Mouse (Mus musculus) MEL (cell line): ENCODE data around the gene Pex5.

ENCODE experiments used
- BHLHE40 ChIP-seq: IDR thresholded peaks from 2 replicates; pipeline ENCODE4 v1.6.1; 2012; ENCODE audit warnings: low read depth, mild to moderate bottlenecking, inconsistent platforms, low read length, improper control_type of control experiment, borderline replicate concordance
- CHD2 ChIP-seq: IDR thresholded peaks from 2 replicates; pipeline ENCODE4 v1.6.1; 2011; ENCODE audit warnings: low read length, improper control_type of control experiment
- CTCF ChIP-seq, 3 experiments: IDR thresholded peaks in 2 of 3; conservative IDR thresholded peaks in 1 of 3; 2 replicates each; pipeline ENCODE4 v1.5.1; 2011 to 2012; ENCODE audit warnings: low read length in 3 of 3, low read depth in 2 of 3, mild to moderate bottlenecking in 2 of 3, improper control_type of control experiment in 1 of 3, inconsistent platforms in 1 of 3, mixed read lengths in 1 of 3, moderate library complexity in 1 of 3; ENCODE audit not compliant: control insufficient read depth in 1 of 3, insufficient read depth in 1 of 3, poor library complexity in 1 of 3, severe bottlenecking in 1 of 3
- E2F4 ChIP-seq: IDR thresholded peaks from 2 replicates; pipeline ENCODE4 v1.6.1; 2011; ENCODE audit warnings: low read depth, low read length, improper control_type of control experiment, borderline replicate concordance
- EP300 ChIP-seq, 2 experiments: IDR thresholded peaks; 2 replicates each; pipeline ENCODE4 v1.6.1; 2011; ENCODE audit warnings: improper control_type of control experiment in 2 of 2, low read length in 2 of 2, low read depth in 1 of 2, mild to moderate bottlenecking in 1 of 2
- ETS1 ChIP-seq: IDR thresholded peaks from 2 replicates; pipeline ENCODE4 v1.6.1; 2012; ENCODE audit warnings: low read depth, mild to moderate bottlenecking, inconsistent platforms, low read length, improper control_type of control experiment, moderate library complexity
- GATA1 ChIP-seq: IDR thresholded peaks from 2 replicates; pipeline ENCODE4 v1.6.1; 2011; ENCODE audit warnings: low read depth, low read length, improper control_type of control experiment
- MXI1 ChIP-seq: IDR thresholded peaks from 2 replicates; pipeline ENCODE4 v1.6.1; 2011; ENCODE audit warnings: mild to moderate bottlenecking, low read depth, low read length, improper control_type of control experiment
- MYC ChIP-seq: IDR thresholded peaks from 2 replicates; pipeline ENCODE4 v1.6.1; 2011; ENCODE audit warnings: low read depth, mild to moderate bottlenecking, low read length, improper control_type of control experiment, moderate library complexity
- POLR2A ChIP-seq, 2 experiments: IDR thresholded peaks; 2 replicates each; pipeline ENCODE4 v1.6.1; 2011 to 2012; ENCODE audit warnings: low read length in 2 of 2, mild to moderate bottlenecking in 2 of 2, control low read depth in 1 of 2, improper control_type of control experiment in 1 of 2, low read depth in 1 of 2, moderate library complexity in 1 of 2; ENCODE audit not compliant: control insufficient read depth in 1 of 2, insufficient read depth in 1 of 2, poor library complexity in 1 of 2
- POLR2AphosphoS2 ChIP-seq: IDR thresholded peaks from 2 replicates; pipeline ENCODE4 v1.6.1; 2011; ENCODE audit warnings: low read length, improper control_type of control experiment
- RCOR1 ChIP-seq: IDR thresholded peaks from 2 replicates; pipeline ENCODE4 v1.6.1; 2012; ENCODE audit warnings: low read depth, mild to moderate bottlenecking, inconsistent platforms, low read length, improper control_type of control experiment
- ZC3H11A ChIP-seq: IDR thresholded peaks from 2 replicates; pipeline ENCODE4 v1.6.1; 2012; ENCODE audit warnings: low read depth, mild to moderate bottlenecking, inconsistent platforms, low read length, improper control_type of control experiment

DNA sequence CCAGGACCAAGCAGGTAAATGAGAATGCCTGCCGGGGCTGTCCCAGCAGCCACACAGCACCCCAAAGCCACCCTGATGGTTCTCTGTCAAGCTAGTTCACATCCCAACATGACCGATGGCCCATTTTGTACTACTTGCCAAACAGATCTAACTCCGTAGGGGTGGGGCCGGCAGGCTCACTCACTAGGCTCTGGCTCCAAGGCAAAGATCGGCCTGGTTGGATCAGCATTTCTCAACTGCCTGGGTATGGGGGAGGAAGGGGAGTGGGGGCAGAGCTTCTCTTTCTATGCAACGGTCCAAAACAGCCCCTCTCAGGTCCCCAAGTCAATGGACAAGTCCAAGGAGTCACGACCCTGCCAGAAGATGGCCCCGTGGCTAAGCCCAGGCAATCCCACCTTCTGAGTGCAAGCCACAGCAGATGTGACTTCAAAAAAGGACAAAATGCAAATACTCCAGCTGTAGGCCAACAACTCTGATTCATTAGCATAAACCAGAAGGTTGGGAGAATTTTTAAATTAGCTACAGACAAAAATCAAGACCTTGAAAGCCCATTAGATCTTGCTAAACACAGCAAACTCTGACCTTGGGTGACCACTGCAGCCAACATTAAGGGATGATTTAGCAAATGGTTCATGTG is 18.9 kb upstream of the Pex5 start:
- TF ChIP-seq CTCF (IDR thresholded peaks at IDR 0.05 in 2 of 3, conservative IDR thresholded peaks at IDR 0.05 in 1 of 3; ENCODE audit: control insufficient read depth in 1 of 3, insufficient read depth in 1 of 3, low read depth in 2 of 3, low read length in 3 of 3, poor library complexity in 1 of 3, severe bottlenecking in 1 of 3), result no peak
- TF ChIP-seq POLR2A (IDR thresholded peaks at IDR 0.05; ENCODE audit: control insufficient read depth in 1 of 2, insufficient read depth in 1 of 2, low read depth in 1 of 2, low read length in 2 of 2, poor library complexity in 1 of 2), result no peak
- no peak for TF ChIP-seq EP300 (IDR thresholded peaks at IDR 0.05; ENCODE audit: low read depth in 1 of 2, low read length in 2 of 2)
- TF ChIP-seq RCOR1, result no peak
- no peak for TF ChIP-seq GATA1
- TF ChIP-seq ETS1, result no peak
- TF ChIP-seq ZC3H11A, result no peak
- no peak for TF ChIP-seq E2F4
- TF ChIP-seq MXI1, result no peak
- no peak for TF ChIP-seq POLR2AphosphoS2
- TF ChIP-seq CHD2, result no peak
- no peak for TF ChIP-seq BHLHE40
- no peak for TF ChIP-seq MYC
